Mouse (Mus musculus) ES-E14 (cell line): ENCODE measurements around the gene Usp50.

Source experiments
- CHD2 ChIP-seq: IDR thresholded peaks from 2 replicates; pipeline ENCODE4 v1.6.1; 2014; ENCODE audit warnings: mild to moderate bottlenecking, low read depth, low read length, inconsistent platforms
- MAFK ChIP-seq: IDR thresholded peaks from 2 replicates; pipeline ENCODE4 v1.6.1; 2014; ENCODE audit warnings: mild to moderate bottlenecking, low read depth, low read length, inconsistent platforms; ENCODE audit not compliant: insufficient read depth
- ZC3H11A ChIP-seq: IDR thresholded peaks from 2 replicates; pipeline ENCODE4 v1.6.1; 2012; ENCODE audit warnings: low read depth, mild to moderate bottlenecking, inconsistent platforms, low read length, borderline replicate concordance
- ZNF384 ChIP-seq: IDR thresholded peaks from 2 replicates; pipeline ENCODE4 v1.6.1; 2012; ENCODE audit warnings: low read depth, low read length, inconsistent platforms

GRCm38 (mm10) chr2:126767599-126767998 lies 15.7 kb downstream of the Usp50 start:
- TF ChIP-seq ZC3H11A (peak; percentile 56; the same call in 1 of the 2 replicates), ZNF384 (no peak), CHD2 (no peak), MAFK (no peak)
